Mouse (Mus musculus): Measurements from ENCODE around the gene Zfp972. TPM values are rescaled to one million over a fixed set of nuclear protein-coding genes. Genes with fewer than 3 reads are reported as not detected.

The Zfp972 gene
- polyA plus RNA-seq (2012; rRNA removed) = 0.37 and 0.55 TPM in 2 replicates

DNA sequence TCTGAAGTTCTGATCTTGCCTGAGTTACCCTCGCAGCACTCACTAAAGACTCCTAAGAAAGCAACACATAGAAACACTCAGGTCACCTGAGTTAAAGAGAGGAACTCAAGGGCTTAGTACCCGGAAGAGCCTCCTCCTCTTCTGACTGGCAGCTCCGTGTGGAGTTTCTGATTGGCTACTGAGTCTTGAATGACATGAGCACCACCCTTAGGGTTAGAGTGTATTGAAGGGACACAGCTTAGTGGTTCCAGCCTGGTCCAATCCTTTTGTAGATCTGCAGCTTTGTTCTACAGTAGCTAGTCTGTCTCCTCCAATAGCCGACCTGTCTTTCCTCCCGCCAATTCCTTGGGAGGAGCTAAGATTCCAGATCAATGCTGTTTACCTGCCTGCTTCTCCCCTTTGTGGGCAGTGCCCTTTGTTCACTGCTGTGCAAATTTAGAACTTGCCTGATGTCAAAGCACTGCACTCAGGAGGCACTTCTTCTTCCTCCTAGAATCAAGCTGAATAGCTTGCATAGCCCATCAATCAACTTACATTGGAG, at the start of gene Zfp972:
TSS of gene Zfp972 (minus strand) at position 51 of the 541 bp plus-strand sequence.

DNA sequence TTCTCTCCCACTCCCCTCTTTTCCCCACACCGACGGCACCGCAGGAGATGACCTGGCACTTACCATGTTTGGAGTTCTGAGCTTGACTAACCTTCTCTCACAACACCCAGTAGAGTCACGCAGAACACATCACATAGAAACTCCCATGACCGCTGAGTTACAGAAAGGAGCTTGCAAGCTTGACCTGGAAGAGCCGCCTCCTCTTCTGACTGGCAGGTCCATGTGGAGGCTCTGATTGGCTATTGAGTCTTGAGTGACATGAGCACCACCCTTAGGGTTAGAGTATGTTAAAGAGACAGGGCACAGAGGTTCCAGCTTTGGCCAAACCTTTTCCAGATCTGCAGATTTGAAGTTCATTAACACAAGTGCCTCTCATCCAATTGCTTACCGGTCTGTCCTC, 31.7 kb upstream of the Zfp972 start, which contains the start of gene Gm14326:
TSS of gene Gm14326 (minus strand) at position 153 of the 400 bp plus-strand sequence.

DNA sequence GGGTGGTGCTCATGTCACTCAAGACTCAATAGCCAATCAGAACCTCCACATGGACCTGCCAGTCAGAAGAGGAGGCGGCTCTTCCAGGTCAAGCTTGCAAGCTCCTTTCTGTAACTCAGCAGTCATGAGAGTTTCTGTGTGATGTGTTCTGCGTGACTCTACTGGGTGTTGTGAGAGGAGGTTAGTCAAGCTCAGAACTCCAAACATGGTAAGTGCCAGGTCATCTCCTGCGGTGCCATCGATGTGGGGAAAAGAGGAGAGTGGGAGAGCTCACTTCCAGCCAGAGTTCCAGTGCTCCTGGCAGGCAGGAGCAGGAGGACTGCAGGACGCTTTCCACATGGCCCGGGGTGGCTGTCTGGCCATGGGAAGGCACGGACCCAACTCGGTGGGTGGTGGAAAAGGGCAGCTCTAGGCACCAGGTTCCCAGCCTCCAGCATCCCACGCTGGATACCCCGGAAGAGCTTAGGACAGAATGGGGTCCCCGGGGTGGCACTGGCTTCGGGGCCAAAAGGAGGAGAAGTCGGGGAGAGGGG, 28.3 kb downstream of the Zfp972 start, which contains the start of gene Gm14327:
TSS of gene Gm14327 (plus strand) at position 51 of the 533 bp plus-strand sequence.

Other genes with a start within 250 kb of the Zfp972 start
- gene Gm14322, start 166.3 kb downstream of the Zfp972 start, polyA plus RNA-seq (2012; rRNA removed) = 0.80 and 1.0 TPM in 2 replicates
- gene Gm14325, start 85.3 kb downstream of the Zfp972 start, polyA plus RNA-seq (2012; rRNA removed) = 7.4 and 7.9 TPM in 2 replicates
- 1.0 and 1.2 TPM in 2 replicates for gene Gm14327, start 28.5 kb downstream of the Zfp972 start, polyA plus RNA-seq (2012; rRNA removed)
- gene Gm14326, start 31.7 kb upstream of the Zfp972 start, polyA plus RNA-seq (2012; rRNA removed) = 2.1 and 2.5 TPM in 2 replicates
- 1.9 and 2.6 TPM in 2 replicates for gene Zfp971, start 97.7 kb upstream of the Zfp972 start, polyA plus RNA-seq (2012; rRNA removed)
- gene Zfp931, start 152.9 kb upstream of the Zfp972 start, polyA plus RNA-seq (2012; rRNA removed) = 2.3 and 2.4 TPM in 2 replicates
- 0.06 TPM in 1 of 2 replicates, not detected in the other for gene Phactr3, start 193.4 kb upstream of the Zfp972 start, polyA plus RNA-seq (2012; rRNA removed)